Mouse (Mus musculus): ENCODE data around the gene Rrnad1.

DNA sequence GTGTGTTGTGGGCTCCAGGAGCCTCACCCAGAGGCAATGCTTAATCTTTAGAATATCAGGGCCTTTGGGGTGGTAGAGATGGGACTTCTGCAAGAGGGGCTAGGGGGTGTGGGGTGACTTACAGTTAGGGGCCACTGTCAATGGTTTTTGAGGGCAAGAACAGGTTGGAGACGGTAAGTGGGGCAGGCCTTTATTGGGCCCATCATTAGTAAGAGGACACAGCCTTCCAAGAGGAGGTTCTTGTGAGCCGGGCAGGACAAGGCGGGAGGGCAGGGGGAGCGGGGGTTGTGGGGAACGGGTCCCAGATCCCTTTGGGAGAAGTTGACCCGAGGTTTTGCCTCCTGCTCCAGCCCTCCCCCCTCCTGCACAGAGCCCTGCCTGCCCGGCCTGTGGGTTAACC is 17.0 kb downstream of the Rrnad1 start:
- TF ChIP-seq CTCF (IDR thresholded peaks at IDR 0.05; ENCODE audit: low read depth) (no peak), EP300 (IDR thresholded peaks at IDR 0.05; ENCODE audit: low read depth) (no peak)

Measured in liver, embryonic 14.5 days (tissue).